Mouse (Mus musculus): ENCODE data around the gene Gm525. TPM values are rescaled to one million over a fixed set of nuclear protein-coding genes. Genes with fewer than 3 reads are reported as not detected.

Gm525 gene
- total and polyA plus RNA-seq, 3 experiments, result 0.34 TPM; not detected in 2

GRCm38 (mm10) chr11:89084601-89085000 lies 11.0 kb downstream of the Gm525 start:
- TF ChIP-seq CHD1 (IDR thresholded peaks at IDR 0.05; ENCODE audit: low read depth, low read length), result no peak
- peak; percentile 67 for TF ChIP-seq JUND (conservative IDR thresholded peaks at IDR 0.05; ENCODE audit: low read depth, low read length)
- no peak for TF ChIP-seq BHLHE40 (IDR thresholded peaks at IDR 0.05; ENCODE audit: low read depth, low read length)
- no peak for TF ChIP-seq E2F4 (IDR thresholded peaks at IDR 0.05; ENCODE audit: insufficient replicate concordance, low read depth, low read length)
- TF ChIP-seq SIN3A (IDR thresholded peaks at IDR 0.05; ENCODE audit: low read length), result no peak
- TF ChIP-seq RAD21 (IDR thresholded peaks at IDR 0.05; ENCODE audit: low read depth, low read length), result peak; percentile 93
- TF ChIP-seq MYC (IDR thresholded peaks at IDR 0.05; ENCODE audit: low read depth, low read length), result peak; percentile 79
- no peak for TF ChIP-seq NELFE (IDR thresholded peaks at IDR 0.05; ENCODE audit: low read depth, low read length)
- no peak for TF ChIP-seq POLR2AphosphoS2 (IDR thresholded peaks at IDR 0.05; ENCODE audit: low read depth, low read length)
- TF ChIP-seq CTCF (conservative IDR thresholded peaks at IDR 0.05 in 1 of 2, IDR thresholded peaks at IDR 0.05 in 1 of 2; ENCODE audit: low read depth in 2 of 2, low read length in 2 of 2), result peak; percentile 82 to 95
- no peak for TF ChIP-seq POLR2A (IDR thresholded peaks at IDR 0.05; ENCODE audit: low read depth, low read length)
- no peak for TF ChIP-seq MAFK (IDR thresholded peaks at IDR 0.05; ENCODE audit: insufficient replicate concordance, low read length)
- TF ChIP-seq MEF2A (IDR thresholded peaks at IDR 0.05; ENCODE audit: borderline replicate concordance, low read depth, low read length), result no peak
- TF ChIP-seq ETS1 (conservative IDR thresholded peaks at IDR 0.05; ENCODE audit: low read depth, low read length), result no peak
- no peak for TF ChIP-seq ZKSCAN1 (IDR thresholded peaks at IDR 0.05; ENCODE audit: borderline replicate concordance, low read depth, low read length)
- peak; percentile 82 for TF ChIP-seq SMC3 (IDR thresholded peaks at IDR 0.05; ENCODE audit: low read depth, low read length)
- TF ChIP-seq USF2 (conservative IDR thresholded peaks at IDR 0.05; ENCODE audit: low read depth, low read length), result no peak
- TF ChIP-seq PAX5 (IDR thresholded peaks at IDR 0.05; ENCODE audit: low read length), result no peak
- TF ChIP-seq JUN (IDR thresholded peaks at IDR 0.05; ENCODE audit: insufficient read depth, low read depth, low read length), result no peak
- TF ChIP-seq TCF12 (IDR thresholded peaks at IDR 0.05; ENCODE audit: low read depth, low read length), result no peak
- TF ChIP-seq NRF1 (IDR thresholded peaks at IDR 0.05; ENCODE audit: low read depth, low read length), result no peak
- TF ChIP-seq ELF1 (IDR thresholded peaks at IDR 0.05; ENCODE audit: low read depth, low read length), result no peak
- TF ChIP-seq GABPA (IDR thresholded peaks at IDR 0.05; ENCODE audit: insufficient replicate concordance, low read depth, low read length), result no peak
- 0 out of 2 replicates have a peak, but pooled peaks have one; percentile 49 for TF ChIP-seq IRF4 (IDR thresholded peaks at IDR 0.05; ENCODE audit: low read depth, low read length)
- peak; percentile 13; the same call in 1 of the 2 replicates for TF ChIP-seq ZC3H11A (IDR thresholded peaks at IDR 0.05; ENCODE audit: low read depth, low read length)
- peaks cover 11 to 41% of the 10 kb centered on the region in 2 experiments for H3K4me1 ChIP-seq (ENCODE audit: control insufficient read depth in 1 of 2, insufficient read depth in 2 of 2)
- H3K9me3 ChIP-seq (replicated peaks; ENCODE audit: low read length), result peaks cover 20% of the 10 kb centered on the region
- dilution Hi-C loops (cut with MboI; ENCODE audit: extremely low pct_ligation_motif_present, extremely low pct_unique_long_range_greater_than_20kb, low sequenced_read_pairs) (no loop called here), in situ Hi-C loops (cut with MboI; ENCODE audit: low pct_ligation_motif_present, low pct_unique_long_range_greater_than_20kb, low sequenced_read_pairs) (no loop called here)
- H3K27me3 ChIP-seq (replicated peaks), result no peaks in the 10 kb centered on the region
- peaks cover 0 to 6% of the 10 kb centered on the region in 2 experiments for H3K36me3 ChIP-seq (replicated peaks in 1 of 2; ENCODE audit: control insufficient read depth in 1 of 2, insufficient read depth in 1 of 2, low read length in 1 of 2)
- no peak overlapping the region for H3K9ac ChIP-seq (ENCODE audit: insufficient read depth, low read depth)
- peak; percentile 89 for DNase-seq (ENCODE audit: extremely low read depth)
- H3K4me2 ChIP-seq (ENCODE audit: insufficient read depth, low read depth, poor library complexity, severe bottlenecking), result no peak overlapping the region
- no peaks in the 10 kb centered on the region for H3K79me2 ChIP-seq (replicated peaks; ENCODE audit: control insufficient read depth, extremely low read depth, insufficient read depth, poor library complexity, severe bottlenecking)
- no peak overlapping the region for H3K27ac ChIP-seq (ENCODE audit: insufficient read depth, low read depth)
- H3K4me3 ChIP-seq (replicated peaks in 1 of 3; ENCODE audit: low read depth in 2 of 3, low read length in 2 of 3, poor library complexity in 1 of 3), result no peak overlapping the region

Data from CH12.LX (cell line).